Mouse (Mus musculus) lung, postnatal 0 days (tissue): ENCODE measurements at regions not wholly inside any gene's neighbourhood (a gene's known extent, or its start where the extent isn't known, plus 50 kb on each side); places are given as distances from the start of the nearest gene placed in this dataset.

Source experiments
- ATAC-seq: fragments of 200-750 bp; cut with Nextera tagmentation; 2 replicates; pipeline ENCODE4 v1.8.0; 2017; ENCODE audit warnings: moderate library complexity
- DNase-seq: peaks from one replicate; pipeline ENCODE4 v3.0.0-alpha.2; 2016; ENCODE audit warnings: low spot score
- H3K27ac ChIP-seq: fragments of 300-500 bp; sonication (generic); 2 replicates; pipeline ENCODE4 v1.5.1; 2014; ENCODE audit warnings: antibody characterized with exemption, mild to moderate bottlenecking, low read length, mixed read lengths
- H3K27me3 ChIP-seq: fragments of 300-500 bp; sonication (generic); replicated peaks from 2 replicates; pipeline ENCODE4 v1.6.1; 2014; ENCODE audit warnings: low read length, mixed read lengths; ENCODE audit not compliant: insufficient read depth
- H3K36me3 ChIP-seq: fragments of 300-500 bp; sonication (generic); 2 replicates; pipeline ENCODE4 v1.6.1; 2014; ENCODE audit warnings: low read length, mixed read lengths; ENCODE audit not compliant: insufficient read depth
- H3K4me1 ChIP-seq: fragments of 300-500 bp; sonication (generic); 2 replicates; pipeline ENCODE4 v1.6.1; 2014; ENCODE audit warnings: antibody characterized with exemption, low read depth, low read length, mixed read lengths; ENCODE audit not compliant: insufficient read depth
- H3K4me2 ChIP-seq: fragments of 300-500 bp; sonication (generic); replicated peaks from 2 replicates; pipeline ENCODE4 v1.6.1; 2014; ENCODE audit warnings: low read depth, mild to moderate bottlenecking, low read length, moderate library complexity, mixed read lengths
- H3K4me3 ChIP-seq: fragments of 300-500 bp; sonication (generic); 2 replicates; pipeline ENCODE4 v1.5.1; 2014; ENCODE audit warnings: low read depth, low read length
- H3K9ac ChIP-seq: fragments of 300-500 bp; sonication (generic); replicated peaks from 2 replicates; pipeline ENCODE4 v1.6.1; 2014; ENCODE audit warnings: low read depth, mild to moderate bottlenecking
- H3K9me3 ChIP-seq: fragments of 300-500 bp; sonication (generic); 2 replicates; pipeline ENCODE4 v1.6.1; 2016; ENCODE audit warnings: low read length, mixed read lengths
- CTCF ChIP-seq: IDR thresholded peaks from 2 replicates; pipeline ENCODE4 v1.5.1; 2016; ENCODE audit warnings: antibody characterized with exemption, mild to moderate bottlenecking
- EP300 ChIP-seq: IDR thresholded peaks from 2 replicates; pipeline ENCODE4 v1.6.1; 2016; ENCODE audit warnings: antibody characterized with exemption, mild to moderate bottlenecking, control low read depth
- WGBS: fragments of 180-500 bp; shearing (Covaris S2); extraction: QIAGEN DNeasy Blood & Tissue Kit; methylation state at CpG from one replicate; pipeline ENCODE4 v1.1.7; 2014; 5-methylcytosine and 5-hydroxymethylcytosine counted together

DNA sequence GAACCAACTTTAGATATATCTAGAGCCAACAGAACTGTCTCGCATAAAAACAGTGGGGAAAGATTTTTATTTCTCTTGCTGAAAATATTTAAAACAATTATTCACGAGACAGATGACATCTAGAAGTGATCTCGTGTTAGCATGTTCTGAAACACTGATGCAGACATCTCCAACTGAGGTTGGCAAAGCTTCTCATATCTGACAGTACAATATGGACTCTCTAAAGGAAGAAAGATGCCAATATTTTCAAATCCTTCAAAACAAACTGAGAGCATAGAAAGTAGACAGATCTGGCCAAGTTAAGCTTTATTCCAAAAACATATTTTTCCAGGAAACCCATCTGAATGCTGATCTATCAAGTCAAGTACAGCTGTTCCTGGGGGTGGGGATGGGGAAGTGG lies 221.5 kb upstream of the Erbb4 start:
- no peaks in the 10 kb centered on the region for H3K4me1 ChIP-seq
- no peak overlapping the region for H3K4me3 ChIP-seq
- ATAC-seq (no peak), DNase-seq (no peak)
- no peak overlapping the region for H3K27ac ChIP-seq
- H3K36me3 ChIP-seq: no peaks in the 10 kb centered on the region
- no peak overlapping the region for H3K9ac ChIP-seq
- no peak overlapping the region for H3K4me2 ChIP-seq
- TF ChIP-seq CTCF: no peak
- no peak for TF ChIP-seq EP300
- no peaks in the 10 kb centered on the region for H3K9me3 ChIP-seq
- H3K27me3 ChIP-seq: no peaks in the 10 kb centered on the region
- WGBS: 58% methylated on average over 3 of the region's 3 CpGs

DNA sequence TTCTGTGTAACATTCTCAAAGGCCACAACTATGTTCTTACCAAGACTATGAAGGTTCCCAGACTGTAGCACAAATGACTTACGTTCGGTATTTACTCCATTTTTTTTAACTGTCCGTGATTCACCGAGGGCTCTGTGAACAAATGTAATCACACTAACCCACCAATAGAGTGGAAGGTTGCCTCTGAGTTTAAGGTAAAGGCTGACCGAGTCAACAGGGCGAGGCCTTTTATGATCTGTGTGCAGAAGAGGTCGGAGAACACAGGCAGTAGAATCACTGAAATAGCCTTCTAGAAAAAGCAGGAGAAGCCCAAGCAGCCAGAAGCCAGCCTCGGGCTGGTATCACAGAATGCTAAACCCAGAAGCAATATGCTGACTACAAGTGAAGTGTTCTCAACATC lies 218.9 kb upstream of the Erbb4 start:
- H3K4me3 ChIP-seq: no peak overlapping the region
- no peaks in the 10 kb centered on the region for H3K4me1 ChIP-seq
- TF ChIP-seq CTCF (no peak), EP300 (no peak)
- H3K36me3 ChIP-seq: no peaks in the 10 kb centered on the region
- no peaks in the 10 kb centered on the region for H3K9me3 ChIP-seq
- H3K9ac ChIP-seq: no peak overlapping the region
- ATAC-seq (no peak), DNase-seq (no peak)
- no peak overlapping the region for H3K27ac ChIP-seq
- H3K27me3 ChIP-seq: no peaks in the 10 kb centered on the region
- 76% methylated on average over 8 of the region's 8 CpGs for WGBS
- H3K4me2 ChIP-seq: no peak overlapping the region

DNA sequence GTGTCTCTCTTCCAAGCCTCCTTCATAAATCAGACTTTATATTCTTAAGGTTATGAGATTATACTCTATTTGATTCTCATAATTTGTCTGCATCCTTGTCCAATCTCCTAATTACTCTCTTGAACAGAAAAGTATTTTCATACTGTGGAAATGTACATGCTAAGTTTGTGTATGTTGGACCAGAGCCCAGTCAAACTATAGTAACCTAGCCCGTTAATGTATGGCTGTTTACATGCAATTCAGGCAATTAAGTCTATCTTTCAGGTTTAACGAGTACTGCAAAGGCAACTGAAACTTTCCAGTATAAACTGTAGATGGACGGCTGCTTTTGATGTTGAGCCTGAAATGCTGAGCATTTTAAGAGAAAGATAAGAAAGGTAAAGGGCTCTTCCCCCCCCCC lies 211.7 kb upstream of the Erbb4 start:
- H3K9ac ChIP-seq: no peak overlapping the region
- TF ChIP-seq CTCF (no peak), EP300 (no peak)
- no peak overlapping the region for H3K27ac ChIP-seq
- DNase-seq (no peak), ATAC-seq (no peak)
- 13% methylated on average over 3 of the region's 3 CpGs for WGBS
- no peak overlapping the region for H3K4me2 ChIP-seq
- no peaks in the 10 kb centered on the region for H3K9me3 ChIP-seq
- no peaks in the 10 kb centered on the region for H3K27me3 ChIP-seq
- no peaks in the 10 kb centered on the region for H3K36me3 ChIP-seq
- H3K4me3 ChIP-seq: no peak overlapping the region
- H3K4me1 ChIP-seq: no peaks in the 10 kb centered on the region

DNA sequence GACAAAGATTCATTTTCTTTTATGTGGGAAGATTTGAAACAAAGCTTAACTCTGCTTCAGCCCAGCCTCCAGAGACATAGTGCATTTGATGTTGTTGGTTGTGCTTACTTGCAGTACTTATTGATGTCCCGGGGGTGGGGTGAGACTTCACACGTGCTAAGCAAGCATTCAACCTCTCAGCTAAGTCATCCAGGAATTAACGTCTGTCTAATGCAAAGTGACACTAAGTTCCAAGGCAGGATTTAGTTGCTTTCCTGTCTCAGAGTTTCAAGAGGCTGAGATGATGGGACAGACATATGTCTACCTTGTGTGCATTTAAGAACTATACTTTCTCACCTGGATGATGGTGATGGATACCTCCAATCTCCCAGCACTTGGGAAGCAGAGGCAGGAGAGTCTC lies 189.0 kb upstream of the Erbb4 start:
- DNase-seq (no peak), ATAC-seq (no peak)
- no peak overlapping the region for H3K9ac ChIP-seq
- no peak overlapping the region for H3K4me2 ChIP-seq
- H3K4me3 ChIP-seq: no peak overlapping the region
- H3K36me3 ChIP-seq: no peaks in the 10 kb centered on the region
- H3K27me3 ChIP-seq: no peaks in the 10 kb centered on the region
- no peaks in the 10 kb centered on the region for H3K9me3 ChIP-seq
- H3K4me1 ChIP-seq: no peaks in the 10 kb centered on the region
- no peak overlapping the region for H3K27ac ChIP-seq
- 66% methylated on average over 3 of the region's 3 CpGs for WGBS
- no peak for TF ChIP-seq EP300
- no peak for TF ChIP-seq CTCF

DNA sequence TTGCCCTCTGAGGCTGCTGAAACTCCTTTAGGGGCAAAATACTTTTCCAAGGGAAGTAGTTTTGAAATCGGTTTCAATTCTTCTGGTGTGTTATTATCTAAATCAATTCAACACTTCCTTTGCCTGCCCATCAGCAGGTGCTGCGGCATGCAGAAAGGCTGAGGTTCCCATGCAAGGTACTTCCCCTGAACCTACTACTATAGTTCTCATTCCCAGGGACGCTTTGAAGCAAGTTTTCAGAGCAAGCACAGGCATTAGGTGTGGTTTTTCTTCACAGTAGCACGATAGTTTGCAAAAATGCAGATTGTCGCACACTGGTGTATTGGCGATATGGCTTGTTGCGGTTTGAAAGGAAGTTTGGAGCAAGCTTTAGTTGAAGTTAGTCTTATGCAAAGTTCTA lies 183.5 kb upstream of the Erbb4 start:
- Histone ChIP-seq H3K36me3 (no peaks in the 10 kb centered on the region), H3K4me3 (no peak overlapping the region), H3K27ac (no peak overlapping the region), H3K9ac (no peak overlapping the region), H3K4me1 (no peaks in the 10 kb centered on the region), H3K9me3 (no peaks in the 10 kb centered on the region), H3K4me2 (no peak overlapping the region), H3K27me3 (no peaks in the 10 kb centered on the region)
- ATAC-seq (no peak), DNase-seq (no peak)
- TF ChIP-seq CTCF: no peak
- TF ChIP-seq EP300: no peak
- 76% methylated on average over 7 of the region's 7 CpGs for WGBS

DNA sequence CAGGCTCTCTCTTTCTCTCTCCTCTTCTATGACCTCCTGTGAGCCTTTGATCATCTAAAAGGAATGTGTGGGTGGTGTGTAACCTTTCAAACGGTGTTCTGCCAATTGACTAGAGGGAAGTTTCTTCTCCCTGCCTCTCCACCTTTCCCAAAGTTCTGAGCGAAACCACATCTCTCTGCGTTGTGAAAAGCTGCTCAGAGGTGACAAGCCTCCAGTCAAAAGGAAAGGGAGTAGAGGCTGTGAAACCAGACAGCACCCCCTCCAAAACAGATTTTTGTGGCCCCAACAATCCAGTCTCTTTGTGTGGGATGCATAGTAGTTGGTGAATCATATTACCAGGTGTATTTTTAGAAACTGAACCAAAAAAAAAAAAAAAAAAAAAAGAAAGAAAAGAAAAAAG lies 178.5 kb upstream of the Erbb4 start:
- Histone ChIP-seq H3K27ac (no peak overlapping the region), H3K9me3 (no peaks in the 10 kb centered on the region), H3K4me3 (no peak overlapping the region), H3K9ac (no peak overlapping the region), H3K27me3 (no peaks in the 10 kb centered on the region), H3K36me3 (no peaks in the 10 kb centered on the region), H3K4me1 (no peaks in the 10 kb centered on the region), H3K4me2 (no peak overlapping the region)
- WGBS: 34% methylated on average over 3 of the region's 3 CpGs
- TF ChIP-seq EP300: no peak
- no peak for TF ChIP-seq CTCF
- no peak for ATAC-seq
- DNase-seq: no peak

DNA sequence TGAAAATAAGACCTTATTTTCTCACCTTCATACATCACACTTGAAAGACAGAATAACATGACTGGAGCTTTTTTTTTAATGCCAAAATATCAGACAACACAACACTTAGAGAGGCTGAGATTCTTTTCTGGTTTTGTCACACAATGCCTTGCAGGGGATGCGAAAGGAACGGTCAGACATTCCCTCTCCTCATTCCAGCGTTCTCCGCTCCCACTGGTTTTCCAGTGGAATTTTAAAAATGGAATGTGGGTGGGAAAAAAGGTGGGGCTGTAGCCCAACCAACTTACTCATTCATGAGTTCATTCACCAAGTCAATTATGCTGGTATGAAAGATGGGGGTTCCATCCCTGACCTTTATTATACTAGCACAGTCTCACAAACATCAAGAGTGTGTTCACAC lies 169.6 kb upstream of the Erbb4 start:
- Histone ChIP-seq H3K27ac (no peak overlapping the region), H3K36me3 (no peaks in the 10 kb centered on the region), H3K4me2 (no peak overlapping the region), H3K9ac (no peak overlapping the region), H3K4me1 (no peaks in the 10 kb centered on the region), H3K27me3 (no peaks in the 10 kb centered on the region), H3K4me3 (no peak overlapping the region), H3K9me3 (no peaks in the 10 kb centered on the region)
- DNase-seq (peak; percentile 39), ATAC-seq (peak; percentile 49)
- 42% methylated on average over 4 of the region's 4 CpGs for WGBS
- TF ChIP-seq EP300: peak; percentile 91
- TF ChIP-seq CTCF: no peak
